Mouse (Mus musculus) heart, embryonic 13.5 days (tissue): ENCODE measurements around the gene Spata16. TPM values are rescaled to one million over a fixed set of nuclear protein-coding genes. Genes with fewer than 3 reads are reported as not detected.

ENCODE experiments used
- ATAC-seq: fragments of 200-750 bp; cut with Nextera tagmentation; 2 replicates; pipeline ENCODE4 v1.8.0; 2017; ENCODE audit warnings: moderate TSS enrichment; ENCODE audit not compliant: insufficient number of reproducible peaks, low FRiP score, low TSS enrichment; ENCODE audit errors: extremely low read depth
- H3K27ac ChIP-seq: fragments of 300-500 bp; sonication (generic); replicated peaks from 2 replicates; pipeline ENCODE4 v1.5.1; 2015; ENCODE audit warnings: moderate library complexity, mild to moderate bottlenecking, inconsistent platforms
- H3K27me3 ChIP-seq: fragments of 300-500 bp; sonication (generic); replicated peaks from 2 replicates; pipeline ENCODE4 v1.6.1; 2015; ENCODE audit warnings: mild to moderate bottlenecking, inconsistent platforms
- H3K36me3 ChIP-seq: fragments of 300-500 bp; sonication (generic); 2 replicates; pipeline ENCODE4 v1.6.1; 2015; ENCODE audit warnings: mild to moderate bottlenecking, inconsistent platforms
- H3K4me1 ChIP-seq: fragments of 300-500 bp; sonication (generic); 2 replicates; pipeline ENCODE4 v1.6.1; 2015; ENCODE audit warnings: inconsistent platforms
- H3K4me2 ChIP-seq: fragments of 300-500 bp; sonication (generic); 2 replicates; pipeline ENCODE4 v1.6.1; 2015; ENCODE audit warnings: inconsistent platforms, mild to moderate bottlenecking, moderate library complexity
- H3K4me3 ChIP-seq: fragments of 300-500 bp; sonication (generic); 2 replicates; pipeline ENCODE4 v1.5.1; 2015; ENCODE audit warnings: moderate library complexity, mild to moderate bottlenecking, inconsistent platforms
- H3K9ac ChIP-seq: fragments of 300-500 bp; sonication (generic); 2 replicates; pipeline ENCODE4 v1.6.1; 2015; ENCODE audit warnings: inconsistent platforms, mild to moderate bottlenecking, moderate library complexity
- H3K9me3 ChIP-seq: fragments of 300-500 bp; sonication (generic); 2 replicates; pipeline ENCODE4 v1.6.1; 2016; ENCODE audit warnings: inconsistent platforms
- WGBS: fragments of 180-500 bp; shearing (Covaris S2); methylation state at CpG from one replicate; pipeline ENCODE4 v1.1.7; 2015; ENCODE audit warnings: mixed read lengths; 5-methylcytosine and 5-hydroxymethylcytosine counted together
- polyA plus RNA-seq: library from polyadenylated mRNA; unstranded; fragments of >200 nt; fragmentation: Nextera tagmentation; extraction: Ambion mirVana; gene quantifications from 2 replicates; pipeline ENCODE4 v1.2.1, GENCODE M21; 2015

Spata16 gene
- polyA plus RNA-seq, 1 experiment from 2014 or later: not detected

GRCm38 (mm10) chr3:26921576-26921975 is 284.2 kb downstream of the Spata16 start:
- H3K27me3 ChIP-seq: no peaks in the 10 kb centered on the region
- H3K36me3 ChIP-seq: no peaks in the 10 kb centered on the region
- no peaks in the 10 kb centered on the region for H3K4me1 ChIP-seq
- H3K9ac ChIP-seq: no peak overlapping the region
- H3K27ac ChIP-seq: no peak overlapping the region
- 69% methylated on average over 2 of the region's 2 CpGs for WGBS
- no peak overlapping the region for H3K4me3 ChIP-seq
- ATAC-seq: no peak
- peaks cover 11% of the 10 kb centered on the region; the same call in 1 of the 2 replicates for H3K9me3 ChIP-seq
- no peak overlapping the region for H3K4me2 ChIP-seq

GRCm38 (mm10) chr3:26923391-26923790 is 286.0 kb downstream of the Spata16 start:
- no peaks in the 10 kb centered on the region for H3K36me3 ChIP-seq
- H3K27me3 ChIP-seq: no peaks in the 10 kb centered on the region
- H3K4me2 ChIP-seq: no peak overlapping the region
- H3K27ac ChIP-seq: no peak overlapping the region
- 66% methylated on average over 5 of the region's 5 CpGs for WGBS
- H3K9ac ChIP-seq: no peak overlapping the region
- no peaks in the 10 kb centered on the region for H3K4me1 ChIP-seq
- ATAC-seq: no peak
- H3K4me3 ChIP-seq: no peak overlapping the region
- peaks cover 11% of the 10 kb centered on the region; the same call in 1 of the 2 replicates for H3K9me3 ChIP-seq

- no peak overlapping the region for H3K27ac ChIP-seq
- H3K4me1 ChIP-seq: no peaks in the 10 kb centered on the region
- no peaks in the 10 kb centered on the region for H3K27me3 ChIP-seq
- no peaks in the 10 kb centered on the region for H3K36me3 ChIP-seq
- H3K9me3 ChIP-seq: peaks cover 11% of the 10 kb centered on the region; the same call in 1 of the 2 replicates
- no peak overlapping the region for H3K4me2 ChIP-seq
- no peak overlapping the region for H3K9ac ChIP-seq
- no peak for ATAC-seq
- 59% methylated on average over 3 of the region's 3 CpGs for WGBS
- H3K4me3 ChIP-seq: no peak overlapping the region
Observed at GRCm38 (mm10) chr3:26924212-26924611, 286.8 kb downstream of the Spata16 start.

GRCm38 (mm10) chr3:26933079-26933478 is 295.7 kb downstream of the Spata16 start:
- Histone ChIP-seq H3K27ac (no peak overlapping the region), H3K4me1 (no peaks in the 10 kb centered on the region), H3K4me2 (no peak overlapping the region), H3K9ac (no peak overlapping the region), H3K4me3 (no peak overlapping the region), H3K9me3 (no peaks in the 10 kb centered on the region), H3K36me3 (no peaks in the 10 kb centered on the region), H3K27me3 (no peaks in the 10 kb centered on the region)
- WGBS: 70% methylated on average over 3 of the region's 3 CpGs
- ATAC-seq: no peak

- H3K4me2 ChIP-seq: no peak overlapping the region
- ATAC-seq: no peak
- 67% methylated on average over 22 of the region's 22 CpGs for WGBS
- H3K27me3 ChIP-seq: no peaks in the 10 kb centered on the region
- H3K4me3 ChIP-seq: no peak overlapping the region
- H3K9ac ChIP-seq: no peak overlapping the region
- H3K4me1 ChIP-seq: no peaks in the 10 kb centered on the region
- H3K9me3 ChIP-seq: no peaks in the 10 kb centered on the region
- no peak overlapping the region for H3K27ac ChIP-seq
- no peaks in the 10 kb centered on the region for H3K36me3 ChIP-seq
Observed at GRCm38 (mm10) chr3:26936897-26937590, 299.6 kb downstream of the Spata16 start.

GRCm38 (mm10) chr3:26966776-26967175 is 329.4 kb downstream of the Spata16 start:
- ATAC-seq: no peak
- Histone ChIP-seq H3K4me2 (no peak overlapping the region), H3K27ac (no peak overlapping the region), H3K27me3 (no peaks in the 10 kb centered on the region), H3K9ac (no peak overlapping the region), H3K9me3 (no peaks in the 10 kb centered on the region), H3K36me3 (no peaks in the 10 kb centered on the region), H3K4me3 (no peak overlapping the region), H3K4me1 (peaks cover under 1% of the 10 kb centered on the region; the same call in 1 of the 2 replicates)
- 70% methylated on average over 5 of the region's 5 CpGs for WGBS

- no peak overlapping the region for H3K4me3 ChIP-seq
- no peak for ATAC-seq
- H3K27ac ChIP-seq: no peak overlapping the region
- no peaks in the 10 kb centered on the region for H3K9me3 ChIP-seq
- no peaks in the 10 kb centered on the region for H3K36me3 ChIP-seq
- H3K9ac ChIP-seq: no peak overlapping the region
- peaks cover 6% of the 10 kb centered on the region; the same call in 1 of the 2 replicates for H3K4me1 ChIP-seq
- no peaks in the 10 kb centered on the region for H3K27me3 ChIP-seq
- H3K4me2 ChIP-seq: no peak overlapping the region
- WGBS: 80% methylated on average over 3 of the region's 3 CpGs
Observed at GRCm38 (mm10) chr3:26968852-26969513, 331.6 kb downstream of the Spata16 start.

DNA sequence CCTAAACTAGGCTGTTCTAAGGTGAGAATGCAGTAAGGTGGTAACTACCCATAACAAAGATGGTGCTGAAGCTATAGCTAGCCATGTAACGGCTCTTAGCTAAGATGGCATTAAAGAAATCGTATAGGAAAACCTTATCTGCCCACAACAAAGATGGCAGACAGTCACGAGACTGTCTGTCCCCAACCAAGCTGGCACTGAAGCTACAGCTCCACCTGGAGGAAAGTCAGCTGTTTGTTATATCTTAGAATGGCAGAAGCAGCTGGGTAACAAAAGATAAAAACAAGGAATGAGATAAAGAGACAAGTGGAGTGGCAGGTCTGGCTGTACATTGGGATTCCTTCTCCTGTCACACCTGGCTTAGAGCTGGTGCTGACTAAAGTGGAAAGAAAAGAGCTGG is 333.1 kb downstream of the Spata16 start:
- 67% methylated on average over 3 of the region's 3 CpGs for WGBS

GRCm38 (mm10) chr3:26971276-26971675 is 333.9 kb downstream of the Spata16 start:
- Histone ChIP-seq H3K36me3 (no peaks in the 10 kb centered on the region), H3K27me3 (no peaks in the 10 kb centered on the region), H3K9me3 (no peaks in the 10 kb centered on the region), H3K27ac (no peak overlapping the region), H3K4me2 (no peak overlapping the region), H3K4me1 (peaks cover 6% of the 10 kb centered on the region; the same call in 1 of the 2 replicates), H3K9ac (no peak overlapping the region), H3K4me3 (no peak overlapping the region)
- no peak for ATAC-seq
- 45% methylated on average over 1 of the region's 1 CpGs for WGBS

More for the DNA sequence above, 333.1 kb downstream of the Spata16 start:
- H3K4me3 ChIP-seq: no peak overlapping the region
- H3K4me1 ChIP-seq: peaks cover 6% of the 10 kb centered on the region; the same call in 1 of the 2 replicates
- H3K27me3 ChIP-seq: no peaks in the 10 kb centered on the region
- no peak overlapping the region for H3K9ac ChIP-seq
- H3K4me2 ChIP-seq: no peak overlapping the region
- no peak for ATAC-seq
- H3K9me3 ChIP-seq: no peaks in the 10 kb centered on the region
- no peak overlapping the region for H3K27ac ChIP-seq
- no peaks in the 10 kb centered on the region for H3K36me3 ChIP-seq

DNA sequence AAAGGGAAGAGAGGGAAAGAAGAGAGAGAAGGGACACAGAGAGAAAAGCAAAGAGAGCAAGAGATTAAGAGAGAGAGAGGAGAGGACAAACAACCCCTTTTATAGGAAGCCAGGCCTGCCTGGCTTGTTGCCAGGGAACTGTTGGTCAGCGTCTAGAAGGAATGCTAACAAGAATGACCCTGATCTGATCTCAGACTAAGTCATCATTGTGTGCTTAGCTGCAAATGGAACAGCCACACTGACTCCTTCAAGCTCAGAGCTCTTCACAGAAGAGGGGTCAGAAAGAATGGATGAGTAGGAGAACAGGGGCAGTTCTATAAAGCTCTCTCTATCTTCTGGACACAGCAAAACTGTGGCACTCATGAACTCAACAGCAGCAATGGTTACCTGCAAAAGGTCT is 334.7 kb downstream of the Spata16 start:
- Histone ChIP-seq H3K4me3 (no peak overlapping the region), H3K27ac (no peak overlapping the region), H3K36me3 (no peaks in the 10 kb centered on the region), H3K9ac (no peak overlapping the region), H3K4me1 (peaks cover 6% of the 10 kb centered on the region; the same call in 1 of the 2 replicates), H3K27me3 (no peaks in the 10 kb centered on the region), H3K9me3 (no peaks in the 10 kb centered on the region), H3K4me2 (no peak overlapping the region)
- 9% methylated on average over 1 of the region's 1 CpGs for WGBS
- no peak for ATAC-seq

- no peaks in the 10 kb centered on the region for H3K4me1 ChIP-seq
- no peak overlapping the region for H3K4me2 ChIP-seq
- ATAC-seq: no peak
- WGBS: 69% methylated on average over 2 of the region's 2 CpGs
- H3K27ac ChIP-seq: no peak overlapping the region
- no peaks in the 10 kb centered on the region for H3K36me3 ChIP-seq
- H3K27me3 ChIP-seq: no peaks in the 10 kb centered on the region
- H3K4me3 ChIP-seq: no peak overlapping the region
- H3K9ac ChIP-seq: no peak overlapping the region
- no peaks in the 10 kb centered on the region for H3K9me3 ChIP-seq
Observed at GRCm38 (mm10) chr3:26979603-26980002, 342.2 kb downstream of the Spata16 start.

GRCm38 (mm10) chr3:26980371-26980770 is 343.0 kb downstream of the Spata16 start:
- Histone ChIP-seq H3K4me1 (no peaks in the 10 kb centered on the region), H3K36me3 (no peaks in the 10 kb centered on the region), H3K4me2 (no peak overlapping the region), H3K27ac (no peak overlapping the region), H3K4me3 (no peak overlapping the region), H3K27me3 (no peaks in the 10 kb centered on the region), H3K9ac (no peak overlapping the region), H3K9me3 (no peaks in the 10 kb centered on the region)
- 84% methylated on average over 3 of the region's 3 CpGs for whole genome bisulfite sequencing
- no peak for ATAC-seq
